Mouse (Mus musculus) midbrain, embryonic 11.5 days (tissue): Measurements from ENCODE around the gene Lage3. TPM values are rescaled to one million over a fixed set of nuclear protein-coding genes. Genes with fewer than 3 reads are reported as not detected.
"Not testable (repeated sequence)": the region's sequence is repeated elsewhere in the genome, so short reads cannot be mapped to it uniquely, and the experiment has no call there.

Experiments
- ATAC-seq: fragments of 200-750 bp; cut with Nextera tagmentation; 2 replicates; pipeline ENCODE4 v1.8.0; 2017; ENCODE audit warnings: moderate TSS enrichment, moderate library complexity; ENCODE audit not compliant: low FRiP score
- DNase-seq: peaks from one replicate; pipeline ENCODE4 v3.0.0; 2015; ENCODE audit warnings: low spot score; ENCODE audit errors: missing footprints
- H3K27ac ChIP-seq: fragments of 300-500 bp; sonication (generic); 2 replicates; pipeline ENCODE4 v1.5.1; 2014; ENCODE audit warnings: low read depth, low read length
- H3K27me3 ChIP-seq: fragments of 300-500 bp; sonication (generic); 2 replicates; pipeline ENCODE4 v1.6.1; 2014; ENCODE audit warnings: mild to moderate bottlenecking, low read length, moderate library complexity, mixed read lengths; ENCODE audit not compliant: control insufficient read depth, insufficient read depth
- H3K36me3 ChIP-seq: fragments of 300-500 bp; sonication (generic); 2 replicates; pipeline ENCODE4 v1.6.1; 2014; ENCODE audit warnings: mild to moderate bottlenecking, low read length, moderate library complexity, mixed read lengths; ENCODE audit not compliant: control insufficient read depth, insufficient read depth
- H3K4me1 ChIP-seq: fragments of 300-500 bp; sonication (generic); 2 replicates; pipeline ENCODE4 v1.6.1; 2014; ENCODE audit warnings: low read length; ENCODE audit not compliant: control insufficient read depth, insufficient read depth
- H3K4me2 ChIP-seq: fragments of 300-500 bp; sonication (generic); 2 replicates; pipeline ENCODE4 v1.6.1; 2014; ENCODE audit warnings: mild to moderate bottlenecking, moderate library complexity
- H3K4me3 ChIP-seq: fragments of 300-500 bp; sonication (generic); 2 replicates; pipeline ENCODE4 v1.5.1; 2014; ENCODE audit warnings: low read depth, low read length
- H3K9ac ChIP-seq: fragments of 300-500 bp; sonication (generic); 2 replicates; pipeline ENCODE4 v1.6.1; 2014; ENCODE audit warnings: low read length
- H3K9me3 ChIP-seq: fragments of 300-500 bp; sonication (generic); 2 replicates; pipeline ENCODE4 v1.6.1; 2016; ENCODE audit warnings: low read length; ENCODE audit not compliant: control insufficient read depth
- WGBS: fragments of 180-500 bp; shearing (Covaris S2); extraction: QIAGEN DNeasy Blood & Tissue Kit; methylation state at CpG from one replicate; pipeline ENCODE4 v1.1.7; 2014; 5-methylcytosine and 5-hydroxymethylcytosine counted together
- polyA plus RNA-seq: library from polyadenylated mRNA; unstranded; fragments of >200 nt; fragmentation: Nextera tagmentation; extraction: Ambion mirVana; gene quantifications from 2 replicates; pipeline ENCODE4 v1.2.1, GENCODE M21; 2014

Gene Lage3
- polyA plus RNA-seq, 1 experiment from 2014 or later, result 110 TPM

DNA sequence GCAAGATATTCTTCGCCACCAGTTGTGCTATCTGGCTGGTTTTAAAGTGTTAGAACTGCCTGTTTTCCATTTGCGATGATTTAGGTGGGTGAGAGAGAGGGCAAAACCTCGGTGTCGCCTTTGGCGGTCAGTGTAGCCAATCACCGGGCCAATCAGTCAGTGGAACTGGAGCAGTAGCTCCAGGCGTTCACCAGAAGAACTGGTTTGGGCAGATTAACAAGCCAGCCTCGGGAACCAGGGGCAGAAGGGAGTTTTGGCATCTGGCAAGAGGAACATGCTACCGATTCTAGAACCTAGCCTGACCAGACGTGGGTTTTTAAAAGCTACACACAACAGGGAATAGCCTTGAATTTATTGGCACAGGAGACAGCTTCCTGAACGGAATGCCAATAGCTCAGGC, 5.8 kb upstream of the Lage3 start:
- 56% methylated on average over 11 of the region's 11 CpGs for WGBS
- Histone ChIP-seq H3K4me2 (no peak overlapping the region), H3K9me3 (no peaks in the 10 kb centered on the region), H3K4me1 (no peaks in the 10 kb centered on the region), H3K4me3 (no peak overlapping the region), H3K36me3 (no peaks in the 10 kb centered on the region), H3K27ac (no peak overlapping the region), H3K27me3 (no peaks in the 10 kb centered on the region), H3K9ac (no peak overlapping the region)
- no peak for DNase-seq
- ATAC-seq, result no peak

DNA sequence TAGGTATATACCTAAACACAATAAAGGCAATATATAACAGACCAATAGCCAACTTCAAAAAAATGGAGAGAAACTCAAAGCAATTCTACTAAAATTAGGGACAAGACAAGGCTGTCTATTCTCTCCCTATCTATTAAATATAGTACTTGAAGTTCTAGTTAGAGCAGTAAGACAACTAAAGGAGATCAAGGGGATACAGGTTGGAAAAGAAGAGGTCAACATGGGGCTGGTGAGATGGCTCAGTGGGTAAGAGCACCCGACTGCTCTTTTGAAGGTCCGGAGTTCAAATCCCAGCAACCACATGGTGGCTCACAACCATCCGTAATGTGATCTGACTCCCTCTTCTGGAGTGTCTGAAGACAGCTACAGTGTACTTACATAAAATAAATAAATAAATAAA, 3.7 kb upstream of the Lage3 start:
- not testable (repeated sequence) for H3K27me3 ChIP-seq, ATAC-seq, H3K36me3 ChIP-seq, H3K4me2 ChIP-seq, H3K4me1 ChIP-seq, H3K4me3 ChIP-seq, H3K9ac ChIP-seq, DNase-seq, H3K27ac ChIP-seq, H3K9me3 ChIP-seq
- WGBS, result 95% methylated on average over 2 of the region's 3 CpGs

DNA sequence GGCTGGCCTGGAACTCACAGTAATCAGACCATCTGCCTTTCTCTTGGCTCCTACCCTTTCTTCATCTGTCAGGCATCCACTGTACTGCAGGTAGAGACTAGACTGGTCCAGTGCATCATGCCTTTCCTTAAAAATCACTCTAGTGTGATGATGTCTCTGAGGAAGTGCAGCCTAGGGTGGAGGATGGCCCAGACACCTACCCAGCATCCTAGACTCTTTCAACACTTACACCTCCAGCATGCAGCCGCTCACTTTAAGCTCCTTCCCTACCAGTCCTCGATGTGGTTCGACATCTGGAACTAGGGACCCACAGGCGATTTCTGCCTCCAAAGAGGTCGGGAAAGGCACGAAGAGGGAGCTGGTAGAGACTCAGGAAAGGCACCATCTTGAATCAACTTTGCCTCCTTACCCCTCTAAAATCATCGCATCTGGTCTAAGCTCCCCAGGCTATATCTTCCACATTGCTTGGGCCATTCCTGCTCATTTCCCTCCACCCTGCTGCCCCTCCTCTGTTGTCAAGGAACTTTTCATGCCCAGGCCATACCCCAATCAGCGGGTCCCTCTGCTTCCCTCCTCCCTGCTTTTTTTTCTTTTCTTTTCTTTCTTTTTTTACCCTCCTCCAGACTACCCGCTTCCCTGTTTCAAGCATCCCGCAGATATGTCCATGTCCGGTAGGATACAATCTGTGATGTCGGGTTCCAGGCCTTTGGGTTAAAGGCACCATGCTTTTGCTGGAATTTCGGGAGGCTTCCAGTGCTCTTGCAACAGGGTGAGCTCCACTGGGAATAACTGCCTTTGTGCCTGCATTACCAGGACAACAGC, 562 bp downstream of the Lage3 start:
- H3K27ac ChIP-seq, result no peak overlapping the region
- H3K36me3 ChIP-seq, result no peaks in the 10 kb centered on the region
- ATAC-seq (peak; percentile 30), DNase-seq (no peak)
- 36% methylated on average over 13 of the region's 13 CpGs for WGBS
- no peaks in the 10 kb centered on the region; the same call in 1 of the 2 replicates for H3K4me1 ChIP-seq
- peak overlapping the region; percentile 65 for H3K9ac ChIP-seq
- peak overlapping the region; percentile 39 for H3K4me3 ChIP-seq
- H3K27me3 ChIP-seq, result no peaks in the 10 kb centered on the region
- peak overlapping the region; percentile 50 for H3K4me2 ChIP-seq
- H3K9me3 ChIP-seq, result no peaks in the 10 kb centered on the region

- no peak for DNase-seq
- H3K9me3 ChIP-seq, result no peaks in the 10 kb centered on the region
- H3K27me3 ChIP-seq, result no peaks in the 10 kb centered on the region
- no peaks in the 10 kb centered on the region for H3K36me3 ChIP-seq
- ATAC-seq, result no peak
- WGBS, result 56% methylated on average over 2 of the region's 2 CpGs
- peak overlapping the region; percentile 71; the same call in 1 of the 2 replicates for H3K9ac ChIP-seq
- H3K4me1 ChIP-seq, result peaks cover 8% of the 10 kb centered on the region; the same call in 1 of the 2 replicates
- peak overlapping the region; percentile 60 for H3K4me2 ChIP-seq
- peak overlapping the region; percentile 43 for H3K4me3 ChIP-seq
- no peak overlapping the region for H3K27ac ChIP-seq
Measured at GRCm38 (mm10) chrX:74330166-74330930, 23.1 kb downstream of the Lage3 start.

- ATAC-seq (peak; percentile 68; the same call in 1 of the 2 replicates), DNase-seq (peak; percentile 85)
- peak overlapping the region; percentile 71 for H3K9ac ChIP-seq
Measured at GRCm38 (mm10) chrX:74329215-74329671, 24.2 kb downstream of the Lage3 start.

DNA sequence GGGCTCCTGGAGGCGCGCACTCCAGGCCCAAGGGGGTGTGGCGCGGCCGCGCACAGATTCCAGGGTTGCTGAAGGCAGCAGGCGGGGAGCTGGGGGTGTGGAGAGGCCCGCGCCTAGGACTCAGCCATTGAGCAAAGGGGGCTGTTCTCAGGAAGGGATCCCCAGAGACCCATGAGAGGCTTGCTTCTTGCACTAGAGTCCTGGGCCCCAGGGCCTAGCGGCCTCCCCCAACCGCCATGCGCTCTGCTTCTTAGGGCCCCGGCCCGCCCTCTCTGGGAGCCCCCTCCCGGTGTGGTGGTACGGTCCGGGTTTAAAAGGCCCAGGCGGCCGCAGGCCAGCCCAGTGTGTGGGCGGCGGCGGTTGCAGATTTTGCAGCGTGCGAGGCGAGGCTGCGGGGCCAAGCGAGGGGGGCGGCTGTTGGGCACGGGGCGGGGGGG, 24.7 kb downstream of the Lage3 start, which contains the start of gene Plxna3:
Gene Plxna3 (plus strand): TSS at position 342 of the 437 bp plus-strand sequence.
- peak within 1 kb of the TSS; percentile 73 for H3K27ac ChIP-seq
- peaks cover 8% of the 10 kb centered on the region; the same call in 1 of the 2 replicates for H3K4me1 ChIP-seq
- no peaks in the 10 kb centered on the region for H3K27me3 ChIP-seq
- no peaks in the 10 kb centered on the region for H3K36me3 ChIP-seq
- DNase-seq (peak; percentile 96), ATAC-seq (peak; percentile 95)
- H3K4me2 ChIP-seq, result peak within 1 kb of the TSS; percentile 60
- peak within 1 kb of the TSS; percentile 71 for H3K9ac ChIP-seq
- no peaks in the 10 kb centered on the region for H3K9me3 ChIP-seq
- H3K4me3 ChIP-seq, result peak within 1 kb of the TSS; percentile 43
- WGBS, result 17% methylated on average over 14 of the region's 30 CpGs

More at GRCm38 (mm10) chrX:74329215-74329671, 24.2 kb downstream of the Lage3 start:
- Histone ChIP-seq H3K27me3 (no peaks in the 10 kb centered on the region), H3K4me2 (peak overlapping the region; percentile 60), H3K4me3 (peak overlapping the region; percentile 43), H3K9me3 (no peaks in the 10 kb centered on the region), H3K4me1 (peaks cover 8% of the 10 kb centered on the region; the same call in 1 of the 2 replicates), H3K27ac (no peak overlapping the region; the same call in 1 of the 2 replicates), H3K36me3 (no peaks in the 10 kb centered on the region)
- WGBS, result 20% methylated on average over 9 of the region's 10 CpGs

GRCm38 (mm10) chrX:74312540-74313464, 40.6 kb downstream of the Lage3 start, which contains the start of gene Fam50a:
TSS of gene Fam50a (plus strand) at chrX:74313033.
- WGBS, result 14% methylated on average over 57 of the region's 59 CpGs
- peak within 1 kb of the TSS; percentile 53 for H3K4me3 ChIP-seq
- H3K27me3 ChIP-seq, result no peaks in the 10 kb centered on the region
- H3K27ac ChIP-seq, result peak within 1 kb of the TSS; percentile 20; the same call in 1 of the 2 replicates
- peak; percentile 95 for DNase-seq
- H3K4me2 ChIP-seq, result peak within 1 kb of the TSS; percentile 75
- H3K9ac ChIP-seq, result peak within 1 kb of the TSS; percentile 74
- peaks cover 6% of the 10 kb centered on the region for H3K36me3 ChIP-seq
- no peaks in the 10 kb centered on the region for H3K4me1 ChIP-seq
- peak; percentile 97 for ATAC-seq
- H3K9me3 ChIP-seq, result no peaks in the 10 kb centered on the region
